Mouse (Mus musculus) small intestine, adult 2 months (tissue): ENCODE measurements at regions not wholly inside any gene's neighbourhood (a gene's known extent, or its start where the extent isn't known, plus 50 kb on each side); places are given as distances from the start of the nearest gene placed in this dataset.

Experiments used
- CTCF ChIP-seq: fragments of 200-500 bp; IDR thresholded peaks from 2 replicates; pipeline ENCODE4 v1.5.1; 2012; ENCODE audit warnings: low read depth, mild to moderate bottlenecking, control low read depth, inconsistent platforms, low read length, moderate library complexity, mixed read lengths; ENCODE audit not compliant: insufficient replicate concordance, insufficient read length; ENCODE audit errors: extremely low read depth
- POLR2A ChIP-seq: fragments of 200-500 bp; IDR thresholded peaks from 2 replicates; pipeline ENCODE4 v1.6.1; 2012; ENCODE audit warnings: low read depth, mild to moderate bottlenecking, control low read depth, inconsistent platforms, low read length, moderate library complexity

GRCm38 (mm10) chr11:44133244-44133643 is 232.2 kb upstream of the Adra1b start:
- TF ChIP-seq POLR2A: no peak
- no peak for TF ChIP-seq CTCF
